Mouse (Mus musculus) kidney, adult 11 months (tissue): ENCODE measurements at regions not wholly inside any gene's neighbourhood (a gene's known extent, or its start where the extent isn't known, plus 50 kb on each side); places are given as distances from the start of the nearest gene placed in this dataset.

Source experiments
- DNase-seq: peaks from one replicate; pipeline ENCODE4 v3.0.0; 2022

DNA sequence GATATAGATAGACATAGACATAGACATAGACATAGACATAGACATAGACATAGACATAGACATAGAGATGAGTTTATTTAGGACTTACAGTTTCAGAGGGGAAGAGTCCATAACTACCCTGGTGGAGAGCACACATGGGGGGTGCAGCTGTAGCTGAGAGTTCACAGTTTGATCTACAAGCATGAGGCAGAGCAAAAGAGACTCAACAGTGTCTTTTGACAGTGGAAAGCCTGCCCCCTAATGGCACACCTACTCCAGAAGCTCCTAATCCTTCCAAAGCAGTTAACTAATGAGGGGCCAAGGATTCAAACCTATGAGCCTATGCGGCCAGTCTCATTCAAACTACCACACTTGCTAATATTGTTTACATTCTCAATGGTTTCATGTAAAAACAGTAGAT is 487.2 kb upstream of the Pkn2 start:
- no peak for DNase-seq

DNA sequence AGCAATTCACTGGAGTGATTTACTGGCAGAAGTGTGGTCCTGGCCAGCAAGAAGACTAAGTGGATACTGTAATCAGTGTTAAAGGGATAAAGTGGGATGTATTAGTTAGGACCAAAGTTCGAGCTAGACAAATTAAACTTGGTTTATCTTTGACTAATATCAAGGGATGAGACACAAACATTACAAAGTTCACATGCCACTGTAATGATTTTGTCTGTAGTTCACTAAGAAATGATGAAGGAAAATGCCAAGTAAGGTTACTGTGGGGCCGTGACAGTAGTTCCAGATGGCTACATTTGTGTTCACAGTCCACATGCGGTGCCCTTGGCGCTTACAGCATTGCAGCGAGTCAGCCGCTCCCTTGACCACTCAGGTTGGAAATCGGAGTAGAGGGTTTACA is 458.2 kb upstream of the Pkn2 start:
- peak; percentile 80 for DNase-seq

DNA sequence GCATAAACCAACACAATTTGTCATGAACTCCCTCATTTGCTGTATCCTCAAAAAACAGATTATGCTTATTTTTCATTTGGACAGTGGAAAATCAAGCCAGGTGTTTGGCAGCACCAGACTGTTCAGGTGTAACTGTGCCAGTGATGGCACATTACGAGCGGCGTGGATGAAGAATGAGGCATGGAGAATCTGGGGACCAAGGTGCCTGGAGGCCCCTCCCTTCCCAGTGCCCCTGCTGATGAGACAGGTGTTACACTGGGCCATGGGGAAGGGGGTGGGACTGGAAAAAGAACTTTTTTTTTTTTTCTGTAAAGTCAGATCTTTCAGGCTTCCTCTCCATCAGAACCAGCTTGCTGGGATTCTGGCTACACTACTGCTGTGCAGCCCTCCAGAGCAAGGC is 451.5 kb upstream of the Pkn2 start:
- DNase-seq = no peak

DNA sequence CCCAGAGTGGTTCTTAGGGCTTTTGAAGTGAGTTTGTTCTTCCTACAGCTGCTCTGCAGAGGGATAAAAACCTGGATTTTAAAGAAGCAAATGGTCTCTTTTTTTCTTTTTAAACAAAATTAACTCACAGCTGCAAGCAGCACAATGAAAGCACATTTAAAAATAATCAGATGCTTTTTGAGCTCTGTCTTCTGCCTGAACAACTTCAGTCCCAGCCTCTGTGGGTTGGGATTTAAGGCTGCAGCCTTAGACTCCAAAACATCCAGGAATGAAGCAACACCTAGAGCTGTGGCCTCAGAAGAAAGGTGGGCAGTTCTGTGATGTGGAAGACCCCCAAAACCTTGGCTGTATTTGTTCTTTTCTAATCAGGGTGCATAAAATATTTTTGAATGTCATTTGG is 446.7 kb upstream of the Pkn2 start:
- no peak for DNase-seq

DNA sequence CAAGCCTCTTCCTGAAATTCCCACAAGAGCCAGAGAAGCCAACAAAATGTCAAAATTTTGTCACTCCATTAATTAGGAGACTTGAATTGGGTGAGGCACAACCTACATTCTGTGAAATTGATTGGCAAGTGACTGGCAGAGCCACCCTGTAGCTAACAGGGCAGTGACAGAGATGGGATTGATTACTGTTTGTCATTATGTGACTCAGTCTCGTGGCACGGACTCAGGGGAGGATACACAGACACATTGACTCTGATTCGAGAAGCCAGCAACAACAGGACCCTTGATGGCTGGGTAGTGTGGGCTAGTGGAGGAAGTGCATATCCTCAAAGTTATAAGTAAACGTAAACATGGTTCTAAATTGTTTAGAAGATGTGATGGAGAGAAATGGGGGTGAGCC is 445.8 kb upstream of the Pkn2 start:
- DNase-seq = no peak

DNA sequence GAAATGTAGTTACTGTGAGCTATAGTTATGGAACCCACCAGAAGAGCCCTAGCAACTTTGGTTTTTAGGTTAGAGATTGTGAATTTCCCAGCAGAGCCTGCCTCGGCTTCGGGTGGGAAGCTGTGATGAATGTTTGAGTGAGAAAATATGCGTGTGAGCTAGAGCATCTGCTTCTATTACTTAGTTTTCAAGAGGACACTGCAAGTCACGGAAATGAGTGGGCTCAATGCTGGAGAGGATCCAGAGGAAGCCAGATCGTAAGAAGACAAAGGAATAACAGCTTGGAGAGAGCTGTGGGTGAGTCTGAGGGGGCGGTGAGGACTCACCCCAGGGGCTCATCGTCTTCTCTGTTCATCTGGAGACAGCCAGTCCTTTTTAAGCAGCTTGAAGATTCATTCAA is 434.7 kb upstream of the Pkn2 start:
- no peak for DNase-seq

DNA sequence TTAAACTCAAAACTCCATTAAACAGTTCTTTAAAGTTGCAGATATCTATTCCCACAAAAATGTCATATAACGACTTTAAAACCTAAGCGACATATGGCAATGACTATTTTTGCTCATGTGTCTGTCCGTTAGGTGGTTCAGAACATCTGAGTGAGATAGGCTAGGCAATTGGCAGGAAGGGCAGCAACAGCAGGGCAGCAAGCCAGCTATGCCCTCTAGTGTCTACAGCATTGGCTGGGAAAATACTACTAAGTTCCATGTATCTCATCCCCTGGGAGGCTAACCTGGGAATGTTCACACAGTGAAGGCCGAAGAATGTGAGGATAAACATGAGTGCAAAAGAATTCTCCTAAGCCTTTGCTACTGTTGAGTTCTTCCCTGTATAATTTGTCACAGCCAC is 410.0 kb upstream of the Pkn2 start:
- no peak for DNase-seq

DNA sequence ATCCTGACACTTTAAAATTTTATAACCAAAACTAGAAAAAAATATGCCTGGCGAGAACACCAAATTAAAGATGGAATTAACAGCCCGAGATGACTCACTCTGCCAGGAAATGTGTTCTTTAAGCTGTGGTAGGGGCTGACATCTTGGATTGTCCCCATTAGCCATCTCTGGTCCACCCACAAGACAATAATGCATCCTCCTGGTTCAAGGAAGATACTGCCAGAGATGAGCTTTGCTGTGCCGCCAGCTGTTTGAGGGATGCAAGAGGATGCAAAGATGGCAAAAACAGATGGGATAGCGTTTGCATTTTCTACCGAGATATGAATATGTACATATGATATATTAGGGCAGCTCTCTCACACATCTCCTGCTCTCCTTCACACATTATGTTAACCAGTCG is 382.3 kb upstream of the Pkn2 start:
- no peak for DNase-seq

DNA sequence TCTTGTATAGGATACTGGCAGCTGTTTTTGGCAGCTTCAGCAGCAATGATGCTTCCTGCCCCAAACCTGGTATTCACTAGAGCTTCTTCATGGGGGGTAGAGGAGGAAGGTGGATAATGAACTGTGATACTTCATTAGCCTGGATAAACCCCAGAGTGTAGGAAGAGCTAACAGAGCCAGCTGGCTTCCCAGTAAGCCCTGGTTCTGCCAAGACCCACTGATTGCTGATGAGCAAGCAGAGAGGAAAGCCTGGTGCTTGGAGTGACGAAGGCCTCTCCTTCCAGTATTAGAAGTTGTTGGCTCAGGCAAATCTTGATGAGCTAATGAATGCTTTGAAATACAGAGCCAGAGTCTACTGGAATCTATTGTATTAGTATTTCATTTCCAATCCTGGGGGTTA is 370.8 kb upstream of the Pkn2 start:
- DNase-seq = no peak

DNA sequence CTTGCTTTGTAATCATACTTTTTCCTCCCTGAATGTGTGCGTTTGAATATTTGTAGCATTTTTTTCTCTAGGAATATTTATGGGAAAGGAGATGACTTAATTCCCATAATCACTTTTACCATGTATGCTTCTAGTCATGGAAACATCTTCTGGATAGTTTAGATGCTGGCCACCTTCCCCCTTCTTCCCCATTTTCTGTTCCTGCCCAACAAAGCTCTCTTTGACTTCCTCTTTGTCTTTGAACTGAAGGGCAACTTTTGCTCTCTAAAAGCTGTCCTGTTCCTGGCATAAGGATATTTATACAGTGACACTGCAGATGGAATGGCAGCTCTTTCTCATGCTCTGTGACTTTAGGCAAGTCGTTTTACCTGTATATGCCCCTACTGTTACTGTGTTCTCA is 370.2 kb upstream of the Pkn2 start:
- no peak for DNase-seq

DNA sequence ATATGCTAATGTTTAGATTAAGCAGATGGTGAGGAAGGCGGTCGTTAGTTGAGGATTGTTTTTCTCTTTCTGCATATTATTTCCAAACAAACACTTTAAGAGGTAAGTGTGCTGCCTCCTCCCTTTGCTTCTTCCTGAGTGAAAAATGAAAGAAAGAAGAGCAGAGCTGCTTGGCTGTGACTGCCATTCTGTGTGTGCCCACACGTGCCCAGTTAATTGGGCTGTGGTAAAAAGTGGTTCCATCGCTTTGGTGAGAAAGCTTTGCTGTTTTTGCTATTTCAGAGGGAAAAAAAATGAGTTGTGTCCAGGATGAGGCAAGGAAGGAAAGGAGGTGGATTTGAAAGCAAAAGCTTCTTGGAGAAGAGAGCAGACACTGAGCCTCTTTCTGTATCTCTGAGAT is 360.9 kb upstream of the Pkn2 start:
- no peak for DNase-seq

DNA sequence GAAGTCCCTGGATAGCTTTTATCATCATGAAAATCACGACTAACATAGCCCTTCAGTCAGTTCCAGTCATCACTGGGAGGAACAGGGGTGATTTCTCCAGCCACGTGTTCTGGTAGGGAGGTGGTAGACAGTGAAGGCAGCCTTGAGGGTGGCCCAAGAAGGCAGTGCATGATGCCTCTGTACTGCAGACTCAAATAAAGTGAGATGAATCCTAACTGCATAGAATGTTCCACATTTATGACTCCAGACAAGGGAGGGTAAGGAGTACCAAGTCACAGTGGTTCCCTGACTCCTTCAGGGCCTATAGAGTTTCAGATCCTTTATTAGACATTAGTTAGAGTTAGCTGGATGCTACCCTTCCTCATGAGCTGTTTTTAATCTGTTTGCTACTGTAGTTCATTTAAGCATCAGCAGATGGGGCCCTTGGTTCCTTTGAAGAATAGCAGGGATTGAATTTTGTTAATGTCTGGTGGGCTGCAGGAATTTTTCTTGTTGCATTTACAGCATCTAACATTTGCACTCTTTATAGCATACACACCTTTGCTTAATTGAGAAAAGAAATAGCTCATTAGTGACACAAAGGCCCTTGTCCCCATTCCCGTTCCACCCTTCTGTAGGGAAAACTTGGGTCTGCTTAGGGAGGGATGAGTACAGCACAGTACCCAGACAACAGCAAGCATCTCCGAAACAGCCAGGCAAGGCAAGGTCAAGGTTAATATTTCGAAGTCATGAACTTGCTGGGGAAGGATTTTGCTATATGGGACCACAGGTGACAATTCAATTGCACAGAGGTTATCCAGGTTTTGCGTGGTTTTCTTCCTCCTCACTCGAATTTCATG is 359.0 kb upstream of the Pkn2 start:
- no peak for DNase-seq

DNA sequence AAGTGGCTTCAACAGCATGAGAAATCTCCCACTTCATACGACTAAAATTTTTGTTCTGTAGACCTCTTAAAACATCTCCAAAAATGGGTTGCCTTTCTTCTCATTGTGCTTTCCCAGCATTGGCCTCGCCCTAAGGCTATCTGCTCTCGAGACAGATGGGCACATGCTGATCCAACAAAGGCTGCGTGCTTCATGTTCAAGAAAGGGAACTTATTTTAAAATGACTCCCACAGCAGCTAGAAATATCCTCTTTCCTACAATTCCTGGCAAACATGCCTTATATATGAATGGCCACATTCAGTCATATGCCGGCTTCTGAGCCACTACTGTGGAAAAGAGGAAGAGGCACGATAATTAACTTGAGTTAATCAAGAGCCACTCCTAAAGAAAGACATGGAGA is 356.7 kb upstream of the Pkn2 start:
- no peak for DNase-seq

DNA sequence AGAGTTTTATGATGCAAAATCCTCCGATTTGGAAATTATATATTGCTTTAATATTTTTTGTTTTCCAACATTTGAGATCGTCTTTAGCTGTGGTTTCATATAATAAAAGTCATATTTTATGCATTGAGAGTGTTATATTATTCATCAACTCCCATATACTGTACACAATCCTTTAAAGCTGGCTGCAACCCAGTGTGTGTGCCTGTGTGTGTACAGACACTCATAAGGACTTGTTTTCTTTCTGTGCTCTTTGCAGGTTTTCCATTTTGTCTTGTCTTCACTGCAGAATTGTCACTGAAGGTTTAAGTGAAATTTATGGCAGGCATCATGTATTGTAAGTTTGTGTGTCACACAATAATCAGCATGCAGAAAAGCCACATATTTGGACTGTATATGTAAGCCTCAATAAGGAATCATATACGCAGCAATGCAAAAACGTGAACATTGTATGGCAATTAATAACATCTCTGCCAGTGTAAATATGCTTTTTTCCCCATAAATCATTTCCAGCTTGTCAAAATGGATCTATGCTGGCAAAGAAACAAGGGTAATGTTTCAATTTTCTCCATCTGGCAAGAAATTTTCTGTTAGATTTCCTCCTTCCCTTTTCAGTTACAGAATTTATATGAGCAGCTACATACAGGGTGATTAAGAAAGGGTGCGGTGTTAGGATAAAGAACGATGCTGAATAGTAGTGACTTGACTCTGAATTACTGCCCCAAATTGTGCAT is 342.4 kb upstream of the Pkn2 start:
- no peak for DNase-seq

DNA sequence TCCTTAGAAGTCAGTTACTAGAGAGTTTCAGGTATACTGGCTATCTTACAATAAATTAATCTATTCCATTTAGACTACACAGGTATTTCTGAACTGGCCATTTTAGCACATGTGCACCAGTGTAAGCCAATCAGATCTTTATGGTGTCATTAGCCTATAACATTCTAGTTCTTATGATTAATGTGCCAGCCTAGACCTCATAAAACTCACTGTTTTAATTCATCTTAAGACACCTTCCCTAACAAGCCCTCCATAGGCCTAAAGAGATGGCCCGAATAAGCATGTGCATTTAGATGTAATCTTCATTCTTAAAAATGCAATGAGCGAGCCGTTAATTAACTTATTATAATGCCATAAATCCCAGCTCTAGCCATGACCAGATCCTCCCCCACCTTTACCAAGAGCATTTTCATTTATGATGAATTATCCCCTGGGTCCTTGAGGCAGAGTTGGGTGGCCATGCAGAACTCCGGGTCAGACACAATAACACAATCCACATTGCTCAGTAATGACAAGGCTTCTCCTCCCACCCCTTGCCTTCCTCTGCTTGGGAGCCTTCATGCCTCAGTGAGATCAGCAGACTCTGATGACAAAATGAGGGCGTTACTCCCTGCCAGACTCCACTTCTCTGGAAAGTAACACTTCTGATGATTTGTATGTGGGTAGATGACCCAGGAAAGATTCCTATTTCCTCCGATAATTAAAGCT is 311.6 kb upstream of the Pkn2 start:
- no peak for DNase-seq

DNA sequence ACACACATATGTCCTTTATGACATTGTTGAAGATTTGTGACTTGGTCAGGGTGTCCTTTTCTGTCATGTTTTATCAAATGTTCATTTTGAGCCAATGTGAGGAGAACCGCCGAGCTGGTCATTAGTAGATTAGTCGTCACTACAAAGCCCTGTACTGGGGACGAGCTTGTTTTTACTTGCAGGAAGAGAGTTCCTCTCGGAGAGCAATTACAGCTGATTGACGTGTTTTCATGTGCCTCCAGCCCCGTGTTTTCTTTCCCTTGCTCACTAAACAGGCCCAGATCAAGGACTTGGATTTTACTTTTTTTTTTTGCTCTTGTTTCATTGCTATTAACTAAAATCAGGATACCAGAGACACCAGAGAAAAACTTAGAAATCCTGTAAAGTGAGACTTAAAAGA is 307.1 kb upstream of the Pkn2 start:
- no peak for DNase-seq

DNA sequence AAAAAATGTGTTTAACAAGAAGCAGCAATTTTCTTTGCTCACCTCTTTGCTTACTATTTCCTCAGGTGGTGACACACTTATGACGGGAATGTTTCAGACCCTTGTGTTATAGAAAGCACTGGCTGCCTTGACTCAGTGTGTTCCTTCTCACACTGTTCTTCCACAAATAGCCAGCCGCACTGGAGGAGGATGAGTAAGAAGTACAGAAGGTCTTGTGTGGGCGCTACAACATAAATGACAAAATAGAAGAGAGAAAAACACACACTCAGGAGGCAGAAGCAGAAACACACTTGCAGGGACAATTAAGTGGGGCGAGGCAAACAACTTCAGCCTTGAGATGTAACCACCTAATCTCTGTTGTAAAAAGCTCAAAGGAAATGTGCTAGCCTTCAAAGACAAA is 292.2 kb upstream of the Pkn2 start:
- DNase-seq = no peak

DNA sequence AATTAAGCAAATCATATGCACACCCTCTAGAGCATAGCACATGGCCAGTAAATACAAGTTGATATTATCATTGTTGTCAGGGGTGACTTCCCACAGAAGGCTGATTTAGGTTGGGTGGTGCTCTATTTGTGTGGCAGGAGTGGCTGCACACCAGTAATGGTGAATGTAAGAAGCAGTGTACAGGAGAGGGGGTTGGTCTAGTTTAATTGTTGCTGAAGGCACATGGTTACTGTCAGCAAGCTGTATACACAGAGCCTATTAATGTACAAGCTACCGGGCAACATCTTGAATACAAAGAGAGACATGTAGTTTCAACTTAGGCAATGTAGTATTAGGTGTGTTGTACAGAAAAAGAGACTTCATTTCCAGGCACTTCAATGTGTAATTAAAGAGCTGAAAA is 280.6 kb upstream of the Pkn2 start:
- no peak for DNase-seq

DNA sequence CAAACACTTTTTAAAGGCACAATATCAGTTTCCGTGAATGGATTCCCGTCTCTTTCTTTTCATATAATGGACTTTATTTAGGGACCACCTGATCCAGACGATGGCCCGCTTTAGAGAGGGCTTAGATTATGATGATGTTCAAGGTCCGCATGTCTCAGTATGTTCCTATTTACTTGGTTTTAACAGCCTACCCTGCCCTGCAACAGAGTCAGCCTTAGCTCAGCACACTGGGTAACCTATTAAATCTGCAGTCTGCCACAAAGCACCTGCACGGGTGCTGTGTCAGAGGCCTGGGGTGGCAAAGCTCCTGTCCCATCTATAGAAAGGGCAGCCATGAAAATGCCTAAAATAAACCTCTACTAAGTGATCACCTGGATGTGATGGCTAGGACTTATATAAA is 280.2 kb upstream of the Pkn2 start:
- DNase-seq = no peak

DNA sequence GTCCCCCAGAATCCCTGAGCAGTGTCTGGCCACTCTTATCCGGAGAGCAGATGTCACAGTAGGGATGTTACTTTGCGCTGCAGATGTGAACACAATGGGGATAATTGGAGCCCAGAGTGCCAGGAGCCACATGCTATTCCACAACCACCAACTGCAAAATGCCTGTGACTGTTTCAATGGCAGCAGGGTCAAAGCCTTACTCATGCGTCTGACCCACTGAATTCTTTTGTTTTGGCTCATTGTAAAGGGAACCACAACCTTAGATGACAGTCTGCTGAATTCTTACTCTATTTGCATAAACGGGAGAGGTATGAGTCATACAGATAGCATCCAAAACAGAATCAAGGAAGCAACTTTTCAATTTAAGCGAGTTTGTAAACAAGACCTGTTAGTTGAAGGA is 276.8 kb upstream of the Pkn2 start:
- DNase-seq = no peak

DNA sequence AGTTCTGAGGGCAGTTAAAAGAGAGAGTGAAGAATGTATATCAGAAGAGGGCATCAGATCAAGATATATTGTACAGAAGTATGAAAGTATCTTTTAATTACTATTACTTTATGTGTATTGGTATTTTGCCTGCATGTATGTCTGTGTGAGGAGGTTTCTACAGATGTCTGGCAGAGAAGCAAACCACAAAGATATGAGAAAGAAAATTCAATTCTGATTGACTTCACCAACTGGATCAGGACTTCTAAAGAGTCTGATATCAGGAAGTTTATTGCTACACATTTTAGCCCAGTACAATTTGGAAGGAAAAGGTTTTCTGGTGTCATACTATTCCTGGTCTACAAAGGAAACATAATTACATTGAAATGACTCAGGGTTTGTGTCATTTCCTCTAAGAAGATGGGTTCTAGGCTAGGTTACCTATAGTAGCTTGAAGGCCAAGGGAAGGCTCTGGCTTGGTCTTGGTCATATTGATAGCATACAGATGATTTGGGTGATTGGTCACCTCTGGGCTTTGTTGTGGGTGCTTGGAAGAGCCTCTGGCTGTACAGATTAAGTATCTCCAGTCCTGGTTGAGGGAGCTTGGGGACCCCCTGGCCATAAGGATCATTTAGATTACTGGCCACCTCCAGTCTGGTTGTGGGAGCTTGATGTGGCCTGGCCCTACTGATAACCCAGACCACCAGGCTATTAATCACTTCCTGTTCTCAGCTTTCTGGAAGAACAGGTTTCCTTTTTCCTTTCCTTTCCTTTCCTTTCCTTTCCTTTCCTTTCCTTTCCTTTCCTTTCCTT is 275.1 kb upstream of the Pkn2 start:
- no peak for DNase-seq

DNA sequence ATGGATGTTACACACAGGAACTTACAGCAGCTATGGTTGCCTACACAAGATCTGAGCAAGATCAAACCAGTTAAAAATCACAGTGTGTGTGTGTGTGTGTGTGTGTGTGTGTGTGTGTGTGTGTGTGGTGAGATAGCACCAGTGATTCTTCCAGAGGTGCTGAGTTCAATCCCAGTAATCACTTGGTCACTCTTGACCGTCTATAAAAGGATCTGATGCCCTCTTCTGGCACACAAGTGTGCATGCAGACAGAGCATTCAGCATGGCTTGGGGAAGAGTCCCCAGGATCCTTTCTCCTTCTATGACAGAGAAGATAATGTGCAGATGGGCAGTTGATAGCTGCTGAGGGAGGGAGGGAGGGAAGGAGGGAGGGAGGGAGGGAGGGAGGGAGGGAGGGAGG is 274.4 kb upstream of the Pkn2 start:
- DNase-seq = no peak

DNA sequence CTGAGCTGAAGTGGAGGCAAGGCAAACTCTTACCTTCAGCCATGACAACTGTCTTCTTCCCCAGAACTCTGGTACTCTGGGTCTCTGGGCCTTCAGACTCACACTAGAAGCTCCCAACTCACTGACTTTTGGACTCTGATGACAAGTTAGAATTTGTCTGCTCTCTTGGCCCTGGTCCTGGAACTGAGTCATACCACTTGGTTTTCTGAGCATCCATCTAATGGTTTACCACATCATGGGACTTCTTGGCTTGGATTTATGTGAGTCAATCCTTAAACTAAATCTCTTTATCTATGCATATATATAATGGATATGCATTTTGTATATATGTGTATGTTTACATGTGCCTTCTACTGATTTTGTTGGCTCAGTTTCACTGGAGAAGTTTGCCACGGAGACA is 273.8 kb upstream of the Pkn2 start:
- peak; percentile 28 for DNase-seq
